Mouse (Mus musculus) cerebellum, adult 9-10 months (tissue): ENCODE measurements around the gene Gm49337.

Experiments used
- DNase-seq: peaks from one replicate; pipeline ENCODE4 v3.0.0; 2022

Gene Gm49337

DNA sequence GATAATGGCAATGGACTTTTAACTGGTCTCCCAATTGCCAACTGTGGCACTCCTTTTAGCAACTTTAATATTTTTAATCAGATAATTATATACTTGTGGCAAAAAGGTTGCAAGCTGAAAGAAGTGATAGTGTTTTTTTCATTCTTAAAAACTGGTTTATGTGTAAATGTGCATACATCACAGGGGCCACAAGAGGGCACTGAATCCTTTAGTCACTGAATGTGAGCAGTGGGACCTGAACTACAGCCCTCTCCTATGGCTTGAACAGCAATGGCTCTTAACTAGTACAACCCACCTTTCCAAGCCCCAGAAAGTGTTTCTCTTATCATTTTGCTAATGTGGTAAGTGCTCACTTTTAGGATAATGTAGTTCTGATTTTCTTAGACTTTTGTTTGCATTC, 168.9 kb downstream of the Gm49337 start:
- DNase-seq: peak; percentile 70
